ENCODE assay signal across 24 mouse cellular contexts in the genomic region with DNA sequence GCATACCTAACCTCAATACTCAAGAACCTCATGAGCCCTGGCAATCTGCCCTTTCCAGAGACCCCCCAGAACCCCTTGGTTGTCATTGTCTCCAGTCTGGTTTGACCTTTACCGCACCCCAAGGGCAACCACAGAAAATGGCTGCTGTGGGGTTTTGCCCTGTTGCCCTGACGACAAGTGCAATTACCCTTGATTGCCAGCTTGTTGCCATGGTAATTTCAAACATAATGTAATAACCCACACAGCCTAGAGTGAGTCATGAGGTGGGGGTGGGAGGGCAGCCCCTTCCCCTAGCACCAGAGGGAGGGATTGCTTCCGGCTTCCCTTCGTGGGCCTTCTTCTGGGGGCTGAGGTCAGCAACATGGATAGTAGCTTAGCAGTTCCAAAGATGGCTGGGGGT. TPM values are rescaled to one million over a fixed set of nuclear protein-coding genes. Genes with fewer than 3 reads are reported as not detected.
"Had no signal": no experiment of that assay in that cellular context is flagged by ENCODE, and none has a peak within 500 bp of the region (broad histone marks: within the 10 kb centered on the region; RNA-seq: fewer than 3 reads in every experiment).

No protein-coding gene starts in this region.

- H3K4me3 ChIP-seq: limb, embryonic 10.5 days; liver, embryonic 15.5 days; midbrain, embryonic 10.5 days; myocyte; neural tube, embryonic 15.5 days had no signal

- H3K9ac ChIP-seq: liver, embryonic 15.5 days; neural tube, embryonic 15.5 days had no signal

- H3K9me3 ChIP-seq: limb, embryonic 10.5 days; liver, embryonic 15.5 days; midbrain, embryonic 10.5 days; neural tube, embryonic 15.5 days had no signal

- H3K4me2 ChIP-seq: liver, embryonic 11.5 days; liver, embryonic 15.5 days; neural tube, embryonic 15.5 days had no signal

- DNase-seq: kidney, adult 18-20 months; kidney, postnatal 10 days; kidney, postnatal 4 days; lung, adult 2 months; lung, postnatal 36 days; midbrain, embryonic 14.5 days; retina, postnatal 1 day; thymus, adult 18-20 months; thymus, postnatal 14 days had no signal

- H3K27ac ChIP-seq: limb, embryonic 10.5 days; liver, embryonic 15.5 days; neural tube, embryonic 15.5 days had no signal

- ATAC-seq: lung, postnatal 0 days had no signal

- H3K36me3 ChIP-seq: limb, embryonic 10.5 days; liver, embryonic 15.5 days; midbrain, embryonic 10.5 days; neural tube, embryonic 15.5 days had no signal

RNA-seq across cellular contexts. Expression of gene Actl11, which starts 4.0 kb away (rescaled TPM):
- total RNA-seq: layer of hippocampus, adult 8-10 months; left cerebral cortex, postnatal 10 days; megakaryocyte, adult 5-6 weeks had no signal
- polyA plus RNA-seq: kidney, embryonic 14.5 days; limb, embryonic 10.5 days; limb, embryonic 14.5 days; liver, embryonic 11.5 days; liver, embryonic 15.5 days; lung, adult 2 months; lung, postnatal 0 days; midbrain, embryonic 10.5 days; midbrain, embryonic 14.5 days; myocyte; neural tube, embryonic 11.5 days; neural tube, embryonic 15.5 days; stomach, embryonic 16.5 days; urinary bladder, adult 2 months had no signal
